Mouse (Mus musculus): Measurements from ENCODE around the gene Pdzd8. TPM values are rescaled to one million over a fixed set of nuclear protein-coding genes. Genes with fewer than 3 reads are reported as not detected.

Gene Pdzd8
- polyA plus RNA-seq, 1 experiment, result 14.9 TPM

- H3K36me3 ChIP-seq (ENCODE audit: control insufficient read depth, insufficient read depth, low read length), result no peaks in the 10 kb centered on the region
- H3K4me1 ChIP-seq (replicated peaks; ENCODE audit: control insufficient read depth, insufficient read depth, low read length), result peaks cover 6% of the 10 kb centered on the region
- TF ChIP-seq POLR2A (IDR thresholded peaks at IDR 0.05; ENCODE audit: control insufficient read depth, extremely low read depth, insufficient read depth, low read length, poor library complexity) (no peak), CTCF (IDR thresholded peaks at IDR 0.05; ENCODE audit: borderline replicate concordance, control insufficient read depth, extremely low read depth, insufficient read depth, low read length, poor library complexity) (no peak)
- no peak for DNase-seq
- no peaks in the 10 kb centered on the region for H3K27me3 ChIP-seq (ENCODE audit: control insufficient read depth, insufficient read depth, low read length)
- no peak overlapping the region for H3K27ac ChIP-seq (ENCODE audit: control insufficient read depth, insufficient read depth, low read length)
- H3K4me3 ChIP-seq (ENCODE audit: control insufficient read depth, insufficient read depth, low read length), result no peak overlapping the region
- 96% methylated on average over 7 of the region's 7 CpGs for WGBS
These were observed 39.3 kb upstream of the Pdzd8 start for GRCm38 (mm10) chr19:59384582-59385495.

DNA sequence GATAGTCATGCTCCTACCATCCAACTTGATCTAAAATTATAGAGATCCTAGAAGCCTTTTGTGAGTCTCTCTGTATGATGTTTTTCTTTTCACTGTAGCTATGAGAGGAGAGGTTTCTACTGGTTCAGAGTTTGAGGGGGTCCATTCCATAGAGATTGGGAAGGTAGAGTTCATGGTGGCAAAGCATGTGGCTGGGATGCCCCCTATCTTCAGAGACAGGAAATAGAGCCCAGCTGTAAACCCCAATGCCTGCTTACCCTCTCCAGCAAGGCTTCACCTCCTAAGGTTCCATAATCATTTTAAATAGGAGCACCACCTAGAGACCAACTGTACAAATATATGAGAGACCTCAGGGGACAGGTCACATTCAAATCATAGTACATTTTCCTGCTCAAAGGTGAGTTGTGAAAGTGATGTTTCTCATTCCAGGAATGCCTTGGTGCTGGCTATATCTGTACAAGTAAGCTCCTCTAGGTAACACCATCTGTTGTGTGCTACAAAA, 36.9 kb upstream of the Pdzd8 start:
- DNase-seq, result no peak
- Histone ChIP-seq H3K27ac (ENCODE audit: control insufficient read depth, insufficient read depth, low read length) (no peak overlapping the region), H3K27me3 (ENCODE audit: control insufficient read depth, insufficient read depth, low read length) (no peaks in the 10 kb centered on the region), H3K4me1 (replicated peaks; ENCODE audit: control insufficient read depth, insufficient read depth, low read length) (no peaks in the 10 kb centered on the region), H3K36me3 (ENCODE audit: control insufficient read depth, insufficient read depth, low read length) (no peaks in the 10 kb centered on the region), H3K4me3 (ENCODE audit: control insufficient read depth, insufficient read depth, low read length) (no peak overlapping the region)
- TF ChIP-seq POLR2A (IDR thresholded peaks at IDR 0.05; ENCODE audit: control insufficient read depth, extremely low read depth, insufficient read depth, low read length, poor library complexity) (no peak), CTCF (IDR thresholded peaks at IDR 0.05; ENCODE audit: borderline replicate concordance, control insufficient read depth, extremely low read depth, insufficient read depth, low read length, poor library complexity) (no peak)

- no peaks in the 10 kb centered on the region for H3K4me1 ChIP-seq (replicated peaks; ENCODE audit: control insufficient read depth, insufficient read depth, low read length)
- H3K36me3 ChIP-seq (ENCODE audit: control insufficient read depth, insufficient read depth, low read length), result no peaks in the 10 kb centered on the region
- no peak for TF ChIP-seq CTCF (IDR thresholded peaks at IDR 0.05; ENCODE audit: borderline replicate concordance, control insufficient read depth, extremely low read depth, insufficient read depth, low read length, poor library complexity)
- TF ChIP-seq POLR2A (IDR thresholded peaks at IDR 0.05; ENCODE audit: control insufficient read depth, extremely low read depth, insufficient read depth, low read length, poor library complexity), result no peak
- no peak for DNase-seq
- no peak overlapping the region for H3K27ac ChIP-seq (ENCODE audit: control insufficient read depth, insufficient read depth, low read length)
- no peak overlapping the region for H3K4me3 ChIP-seq (ENCODE audit: control insufficient read depth, insufficient read depth, low read length)
- 68% methylated on average over 1 of the region's 1 CpGs for WGBS
- H3K27me3 ChIP-seq (ENCODE audit: control insufficient read depth, insufficient read depth, low read length), result no peaks in the 10 kb centered on the region
These were observed 34.4 kb upstream of the Pdzd8 start for GRCm38 (mm10) chr19:59379995-59380394.

DNA sequence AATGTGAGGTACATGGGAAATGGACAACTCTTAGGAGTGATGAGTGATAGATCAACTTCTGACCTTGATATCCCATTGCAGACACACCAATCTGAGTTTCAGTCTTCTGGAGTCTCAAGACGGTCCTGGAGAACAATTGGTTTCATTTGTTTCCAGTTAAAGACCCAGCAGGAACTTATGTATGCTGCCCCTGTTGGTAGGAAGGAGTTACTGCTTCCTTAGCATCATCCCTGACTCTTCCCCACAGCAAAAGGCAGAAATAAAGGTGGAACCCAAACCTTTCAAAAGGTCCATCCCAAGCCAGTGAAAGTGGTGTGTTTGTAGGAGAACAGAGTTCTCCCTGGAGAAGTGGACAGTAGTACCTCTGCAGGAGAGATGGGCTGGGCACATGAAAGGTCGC, 30.9 kb upstream of the Pdzd8 start:
- 97% methylated on average over 2 of the region's 2 CpGs for WGBS
- peak; percentile 18 for DNase-seq
- Histone ChIP-seq H3K27me3 (ENCODE audit: control insufficient read depth, insufficient read depth, low read length) (no peaks in the 10 kb centered on the region), H3K27ac (ENCODE audit: control insufficient read depth, insufficient read depth, low read length) (no peak overlapping the region), H3K36me3 (ENCODE audit: control insufficient read depth, insufficient read depth, low read length) (no peaks in the 10 kb centered on the region), H3K4me3 (ENCODE audit: control insufficient read depth, insufficient read depth, low read length) (no peak overlapping the region), H3K4me1 (replicated peaks; ENCODE audit: control insufficient read depth, insufficient read depth, low read length) (no peaks in the 10 kb centered on the region)
- TF ChIP-seq POLR2A (IDR thresholded peaks at IDR 0.05; ENCODE audit: control insufficient read depth, extremely low read depth, insufficient read depth, low read length, poor library complexity) (no peak), CTCF (IDR thresholded peaks at IDR 0.05; ENCODE audit: borderline replicate concordance, control insufficient read depth, extremely low read depth, insufficient read depth, low read length, poor library complexity) (no peak)

DNA sequence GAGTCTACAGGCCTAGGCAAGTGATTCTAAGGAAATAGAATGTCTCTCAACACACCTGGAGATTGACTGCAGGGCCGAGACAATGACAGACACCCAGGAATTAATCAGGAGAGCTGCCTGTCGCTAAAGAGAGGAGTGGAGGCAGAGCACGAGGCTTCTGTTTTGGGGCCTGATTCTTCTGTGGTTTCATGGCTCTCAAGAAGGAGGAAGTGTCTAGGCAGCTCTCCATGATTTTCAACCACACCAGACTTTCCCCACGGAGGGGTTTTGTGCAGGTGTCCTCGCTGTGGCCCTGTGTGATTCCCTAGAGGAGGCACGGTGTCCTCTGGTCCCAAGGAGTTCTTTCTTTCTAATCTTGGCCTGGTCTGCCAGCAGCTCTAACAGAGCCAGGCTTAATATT, 29.4 kb upstream of the Pdzd8 start:
- DNase-seq, result no peak
- Histone ChIP-seq H3K4me3 (ENCODE audit: control insufficient read depth, insufficient read depth, low read length) (no peak overlapping the region), H3K27ac (ENCODE audit: control insufficient read depth, insufficient read depth, low read length) (no peak overlapping the region), H3K27me3 (ENCODE audit: control insufficient read depth, insufficient read depth, low read length) (no peaks in the 10 kb centered on the region), H3K36me3 (ENCODE audit: control insufficient read depth, insufficient read depth, low read length) (no peaks in the 10 kb centered on the region), H3K4me1 (replicated peaks; ENCODE audit: control insufficient read depth, insufficient read depth, low read length) (no peaks in the 10 kb centered on the region)
- TF ChIP-seq CTCF (IDR thresholded peaks at IDR 0.05; ENCODE audit: borderline replicate concordance, control insufficient read depth, extremely low read depth, insufficient read depth, low read length, poor library complexity), result no peak
- TF ChIP-seq POLR2A (IDR thresholded peaks at IDR 0.05; ENCODE audit: control insufficient read depth, extremely low read depth, insufficient read depth, low read length, poor library complexity), result no peak
- 11% methylated on average over 6 of the region's 6 CpGs for WGBS

- DNase-seq, result no peak
- WGBS, result 43% methylated on average over 4 of the region's 4 CpGs
- no peaks in the 10 kb centered on the region for H3K36me3 ChIP-seq (ENCODE audit: control insufficient read depth, insufficient read depth, low read length)
- no peak overlapping the region for H3K27ac ChIP-seq (ENCODE audit: control insufficient read depth, insufficient read depth, low read length)
- TF ChIP-seq POLR2A (IDR thresholded peaks at IDR 0.05; ENCODE audit: control insufficient read depth, extremely low read depth, insufficient read depth, low read length, poor library complexity) (no peak), CTCF (IDR thresholded peaks at IDR 0.05; ENCODE audit: borderline replicate concordance, control insufficient read depth, extremely low read depth, insufficient read depth, low read length, poor library complexity) (no peak)
- H3K27me3 ChIP-seq (ENCODE audit: control insufficient read depth, insufficient read depth, low read length), result no peaks in the 10 kb centered on the region
- H3K4me1 ChIP-seq (replicated peaks; ENCODE audit: control insufficient read depth, insufficient read depth, low read length), result no peaks in the 10 kb centered on the region
- no peak overlapping the region for H3K4me3 ChIP-seq (ENCODE audit: control insufficient read depth, insufficient read depth, low read length)
These were observed 27.3 kb upstream of the Pdzd8 start for GRCm38 (mm10) chr19:59372928-59373327.

Data from thymus, adult 2 months (tissue).